Mouse (Mus musculus) forebrain, postnatal 0 days (tissue): ENCODE measurements at regions not wholly inside any gene's neighbourhood (a gene's known extent, or its start where the extent isn't known, plus 50 kb on each side); places are given as distances from the start of the nearest gene placed in this dataset.

Source experiments
- ATAC-seq: fragments of 200-750 bp; cut with Nextera tagmentation; 2 replicates; pipeline ENCODE4 v1.8.0; 2017; ENCODE audit warnings: mild to moderate bottlenecking, moderate library complexity
- DNase-seq: peaks from one replicate; pipeline ENCODE4 v3.0.0-alpha.2; 2015
- H3K27ac ChIP-seq: fragments of 300-500 bp; sonication (generic); 2 replicates; pipeline ENCODE4 v1.5.1; 2014; ENCODE audit warnings: low read depth, mild to moderate bottlenecking, antibody characterized with exemption, low read length, moderate library complexity, mixed read lengths
- H3K27me3 ChIP-seq: fragments of 300-500 bp; sonication (generic); 2 replicates; pipeline ENCODE4 v1.6.1; 2014; ENCODE audit warnings: mild to moderate bottlenecking, low read length, mixed read lengths; ENCODE audit not compliant: insufficient read depth
- H3K36me3 ChIP-seq: fragments of 300-500 bp; sonication (generic); 2 replicates; pipeline ENCODE4 v1.6.1; 2014; ENCODE audit warnings: mild to moderate bottlenecking, moderate library complexity; ENCODE audit not compliant: insufficient read depth
- H3K4me1 ChIP-seq: fragments of 300-500 bp; sonication (generic); 2 replicates; pipeline ENCODE4 v1.6.1; 2014; ENCODE audit warnings: antibody characterized with exemption; ENCODE audit not compliant: insufficient read depth
- H3K4me2 ChIP-seq: fragments of 300-500 bp; sonication (generic); 2 replicates; pipeline ENCODE4 v1.6.1; 2014; ENCODE audit warnings: low read depth, mild to moderate bottlenecking, moderate library complexity
- H3K4me3 ChIP-seq: fragments of 300-500 bp; sonication (generic); 2 replicates; pipeline ENCODE4 v1.5.1; 2014; ENCODE audit warnings: low read depth, low read length, mixed read lengths
- H3K9ac ChIP-seq: fragments of 300-500 bp; sonication (generic); 2 replicates; pipeline ENCODE4 v1.6.1; 2014; ENCODE audit warnings: mild to moderate bottlenecking
- H3K9me3 ChIP-seq: fragments of 300-500 bp; sonication (generic); 2 replicates; pipeline ENCODE4 v1.6.1; 2016; ENCODE audit warnings: low read length
- CTCF ChIP-seq: sonication (generic); IDR thresholded peaks from 2 replicates; pipeline ENCODE4 v1.5.1; 2016; ENCODE audit warnings: antibody characterized with exemption, control low read depth, low read depth
- WGBS: fragments of 180-500 bp; shearing (Covaris S2); extraction: QIAGEN DNeasy Blood & Tissue Kit; methylation state at CpG from one replicate; pipeline ENCODE4 v1.1.7; 2014; 5-methylcytosine and 5-hydroxymethylcytosine counted together

- H3K9me3 ChIP-seq = no peaks in the 10 kb centered on the region
- 67% methylated on average over 2 of the region's 2 CpGs for WGBS
- H3K27me3 ChIP-seq = no peaks in the 10 kb centered on the region
- no peak for TF ChIP-seq CTCF
- H3K36me3 ChIP-seq = no peaks in the 10 kb centered on the region
- no peak overlapping the region for H3K4me3 ChIP-seq
- H3K27ac ChIP-seq = no peak overlapping the region
- no peak overlapping the region for H3K9ac ChIP-seq
- H3K4me1 ChIP-seq = no peaks in the 10 kb centered on the region
- no peak for ATAC-seq
- DNase-seq = no peak
- H3K4me2 ChIP-seq = no peak overlapping the region
Observed at GRCm38 (mm10) chr3:21984807-21985206, 91.6 kb upstream of the Tbl1xr1 start.

- 85% methylated on average over 5 of the region's 5 CpGs for WGBS
- H3K27ac ChIP-seq = no peak overlapping the region
- no peaks in the 10 kb centered on the region for H3K27me3 ChIP-seq
- H3K9ac ChIP-seq = no peak overlapping the region
- ATAC-seq = no peak
- H3K36me3 ChIP-seq = no peaks in the 10 kb centered on the region
- no peak overlapping the region for H3K4me2 ChIP-seq
- H3K9me3 ChIP-seq = no peaks in the 10 kb centered on the region
- no peak for TF ChIP-seq CTCF
- no peaks in the 10 kb centered on the region for H3K4me1 ChIP-seq
- DNase-seq = no peak
- H3K4me3 ChIP-seq = no peak overlapping the region
Observed at GRCm38 (mm10) chr3:21986164-21986892, 90.1 kb upstream of the Tbl1xr1 start.

GRCm38 (mm10) chr3:21986893-21987250 lies 89.6 kb upstream of the Tbl1xr1 start:
- ATAC-seq = no peak
- Histone ChIP-seq H3K27ac (no peak overlapping the region), H3K9me3 (no peaks in the 10 kb centered on the region), H3K27me3 (no peaks in the 10 kb centered on the region), H3K36me3 (no peaks in the 10 kb centered on the region), H3K4me1 (no peaks in the 10 kb centered on the region), H3K9ac (no peak overlapping the region), H3K4me3 (no peak overlapping the region), H3K4me2 (no peak overlapping the region)
- 80% methylated on average over 2 of the region's 2 CpGs for WGBS
- DNase-seq = no peak
- TF ChIP-seq CTCF = no peak

GRCm38 (mm10) chr3:21987455-21988009 lies 88.9 kb upstream of the Tbl1xr1 start:
- 85% methylated on average over 5 of the region's 5 CpGs for WGBS
- H3K36me3 ChIP-seq = no peaks in the 10 kb centered on the region
- ATAC-seq (no peak), DNase-seq (no peak)
- H3K27ac ChIP-seq = no peak overlapping the region
- H3K4me3 ChIP-seq = no peak overlapping the region
- H3K27me3 ChIP-seq = no peaks in the 10 kb centered on the region
- H3K4me2 ChIP-seq = no peak overlapping the region
- no peak overlapping the region for H3K9ac ChIP-seq
- H3K9me3 ChIP-seq = no peaks in the 10 kb centered on the region
- no peaks in the 10 kb centered on the region for H3K4me1 ChIP-seq
- TF ChIP-seq CTCF = no peak

- Histone ChIP-seq H3K4me3 (no peak overlapping the region), H3K4me1 (no peaks in the 10 kb centered on the region), H3K9me3 (no peaks in the 10 kb centered on the region), H3K27me3 (no peaks in the 10 kb centered on the region), H3K36me3 (no peaks in the 10 kb centered on the region), H3K9ac (no peak overlapping the region), H3K4me2 (no peak overlapping the region), H3K27ac (no peak overlapping the region)
- no peak for ATAC-seq
- 92% methylated on average over 8 of the region's 8 CpGs for WGBS
- TF ChIP-seq CTCF = no peak
- DNase-seq = no peak
Observed at GRCm38 (mm10) chr3:21988010-21988531, 88.4 kb upstream of the Tbl1xr1 start.

GRCm38 (mm10) chr3:21990526-21990925 lies 85.9 kb upstream of the Tbl1xr1 start:
- Histone ChIP-seq H3K4me2 (no peak overlapping the region), H3K4me1 (no peaks in the 10 kb centered on the region), H3K4me3 (no peak overlapping the region), H3K9me3 (no peaks in the 10 kb centered on the region), H3K36me3 (no peaks in the 10 kb centered on the region), H3K27ac (no peak overlapping the region), H3K27me3 (no peaks in the 10 kb centered on the region), H3K9ac (no peak overlapping the region)
- DNase-seq (no peak), ATAC-seq (no peak)
- 58% methylated on average over 4 of the region's 4 CpGs for WGBS
- TF ChIP-seq CTCF = no peak

GRCm38 (mm10) chr3:21991681-21992152 lies 84.7 kb upstream of the Tbl1xr1 start:
- ATAC-seq = no peak
- H3K4me3 ChIP-seq = no peak overlapping the region
- H3K4me1 ChIP-seq = no peaks in the 10 kb centered on the region
- no peak overlapping the region for H3K9ac ChIP-seq
- TF ChIP-seq CTCF = no peak
- no peaks in the 10 kb centered on the region for H3K36me3 ChIP-seq
- no peaks in the 10 kb centered on the region for H3K9me3 ChIP-seq
- no peaks in the 10 kb centered on the region for H3K27me3 ChIP-seq
- WGBS = 79% methylated on average over 9 of the region's 9 CpGs
- no peak overlapping the region for H3K4me2 ChIP-seq
- DNase-seq = no peak
- no peak overlapping the region for H3K27ac ChIP-seq
